Mouse (Mus musculus) CH12.LX (cell line): Measurements from ENCODE around the gene Pik3r1.

Experiments used
- CTCF ChIP-seq, 2 experiments: IDR thresholded peaks in 1 of 2; conservative IDR thresholded peaks in 1 of 2; 2 replicates each; pipeline ENCODE4 v1.5.1; 2011 to 2012; ENCODE audit warnings: low read depth in 2 of 2, low read length in 2 of 2, improper control_type of control experiment in 1 of 2, inconsistent platforms in 1 of 2, mild to moderate bottlenecking in 1 of 2, moderate library complexity in 1 of 2
- EP300 ChIP-seq: IDR thresholded peaks from 2 replicates; pipeline ENCODE4 v1.6.1; 2011; ENCODE audit warnings: low read length, improper control_type of control experiment
- HCFC1 ChIP-seq: IDR thresholded peaks from 2 replicates; pipeline ENCODE4 v1.6.1; 2012; ENCODE audit warnings: low read depth, mild to moderate bottlenecking, inconsistent platforms, low read length, improper control_type of control experiment
- KAT2A ChIP-seq: IDR thresholded peaks from 2 replicates; pipeline ENCODE4 v1.6.1; 2012; ENCODE audit warnings: low read length, improper control_type of control experiment, inconsistent platforms; ENCODE audit not compliant: insufficient replicate concordance
- MAFK ChIP-seq: IDR thresholded peaks from 2 replicates; pipeline ENCODE4 v1.6.1; 2011; ENCODE audit warnings: low read length, improper control_type of control experiment; ENCODE audit not compliant: insufficient replicate concordance
- MAX ChIP-seq: IDR thresholded peaks from 2 replicates; pipeline ENCODE4 v1.6.1; 2011; ENCODE audit warnings: low read length, improper control_type of control experiment
- MAZ ChIP-seq: IDR thresholded peaks from 2 replicates; pipeline ENCODE4 v1.6.1; 2012; ENCODE audit warnings: low read depth, mild to moderate bottlenecking, inconsistent platforms, low read length, improper control_type of control experiment, moderate library complexity
- NELFE ChIP-seq: IDR thresholded peaks from 2 replicates; pipeline ENCODE4 v1.6.1; 2011; ENCODE audit warnings: low read depth, low read length, improper control_type of control experiment
- POLR2A ChIP-seq: IDR thresholded peaks from 2 replicates; pipeline ENCODE4 v1.6.1; 2011; ENCODE audit warnings: low read depth, mild to moderate bottlenecking, improper control_type of control experiment, low read length
- RCOR1 ChIP-seq: conservative IDR thresholded peaks from 2 replicates; pipeline ENCODE4 v1.6.1; 2012; ENCODE audit warnings: low read depth, mild to moderate bottlenecking, inconsistent platforms, low read length, improper control_type of control experiment
- SIN3A ChIP-seq: IDR thresholded peaks from 2 replicates; pipeline ENCODE4 v1.6.1; 2012; ENCODE audit warnings: low read length, improper control_type of control experiment, inconsistent platforms
- TCF12 ChIP-seq: IDR thresholded peaks from 2 replicates; pipeline ENCODE4 v1.6.1; 2014; ENCODE audit warnings: low read depth, mild to moderate bottlenecking, inconsistent platforms, low read length, improper control_type of control experiment
- ZMIZ1 ChIP-seq: IDR thresholded peaks from 2 replicates; pipeline ENCODE4 v1.6.1; 2012; ENCODE audit warnings: low read depth, mild to moderate bottlenecking, inconsistent platforms, low read length, improper control_type of control experiment
- ZNF384 ChIP-seq: IDR thresholded peaks from 2 replicates; pipeline ENCODE4 v1.6.1; 2012; ENCODE audit warnings: low read depth, low read length, improper control_type of control experiment, inconsistent platforms

GRCm38 (mm10) chr13:101777851-101778250 lies 9.8 kb upstream of the Pik3r1 start:
- no peak for TF ChIP-seq CTCF (conservative IDR thresholded peaks at IDR 0.05 in 1 of 2, IDR thresholded peaks at IDR 0.05 in 1 of 2; ENCODE audit: low read depth in 2 of 2, low read length in 2 of 2)
- TF ChIP-seq MAFK = no peak
- TF ChIP-seq POLR2A = no peak
- no peak for TF ChIP-seq HCFC1
- no peak for TF ChIP-seq ZNF384
- TF ChIP-seq RCOR1 = no peak
- TF ChIP-seq MAZ = no peak
- no peak for TF ChIP-seq KAT2A
- TF ChIP-seq EP300 = no peak
- TF ChIP-seq MAX = no peak
- TF ChIP-seq TCF12 = no peak
- TF ChIP-seq NELFE = no peak
- no peak for TF ChIP-seq SIN3A
- TF ChIP-seq ZMIZ1 = no peak
